Mouse (Mus musculus) large intestine, adult 2 months (tissue): ENCODE measurements around the gene Rala. TPM values are rescaled to one million over a fixed set of nuclear protein-coding genes. Genes with fewer than 3 reads are reported as not detected.

Experiments
- DNase-seq: peaks from one replicate; pipeline ENCODE4 v3.0.0-alpha.2; 2012; ENCODE audit warnings: low read depth, low spot score
- WGBS: fragments of 180-500 bp; shearing (Covaris S2); methylation state at CpG from one replicate; pipeline ENCODE4 v1.1.7; 2018; 5-methylcytosine and 5-hydroxymethylcytosine counted together
- polyA plus RNA-seq: library from polyadenylated mRNA; depleted of rRNA; stranded (reverse); fragments of >200 nt; gene quantifications from 2 replicates; pipeline ENCODE4 v1.2.3, GENCODE M21; 2012

Rala gene
- polyA plus RNA-seq, 1 experiment, result 19.9 TPM

DNA sequence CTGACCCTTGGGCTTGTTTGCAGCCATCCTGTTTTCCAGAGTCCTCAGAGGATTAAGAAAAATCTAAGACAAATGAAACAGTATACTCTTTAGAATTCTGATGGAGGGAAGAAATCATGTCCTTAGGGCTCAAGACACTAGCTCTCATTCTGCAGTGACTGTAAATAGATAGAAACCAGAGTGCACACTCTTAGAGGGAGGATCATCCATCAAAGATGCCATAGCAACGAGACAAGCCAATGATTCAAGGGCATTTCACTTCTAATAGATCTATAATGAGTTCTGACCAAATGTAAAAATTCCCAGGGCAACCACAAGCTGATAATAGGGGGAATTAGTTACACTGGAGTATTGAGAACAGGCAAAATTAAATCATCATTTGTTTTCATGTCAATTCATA is 47.0 kb downstream of the Rala start:
- no peak for DNase-seq
- 78% methylated on average over 1 of the region's 1 CpGs for WGBS

DNA sequence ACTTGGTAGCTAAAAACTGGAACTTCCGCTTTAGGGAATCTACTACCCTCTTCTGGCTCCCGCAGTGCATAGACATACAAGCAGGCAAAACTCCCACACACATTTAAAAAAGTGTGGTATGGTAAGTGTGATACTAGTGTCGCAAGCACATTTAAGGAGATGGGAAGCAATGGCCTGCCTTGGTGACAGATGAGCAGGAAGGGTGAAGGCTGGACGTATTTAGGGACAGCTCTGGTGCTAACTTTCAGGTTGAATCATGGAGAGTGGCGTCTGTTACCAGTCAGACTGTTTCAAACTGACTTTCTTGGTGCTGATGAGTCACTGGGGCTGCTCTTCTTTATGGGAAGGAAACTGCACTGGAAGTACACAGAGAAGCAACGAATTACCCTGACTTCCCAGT is 52.5 kb downstream of the Rala start:
- DNase-seq, result no peak
- 91% methylated on average over 6 of the region's 6 CpGs for WGBS

DNA sequence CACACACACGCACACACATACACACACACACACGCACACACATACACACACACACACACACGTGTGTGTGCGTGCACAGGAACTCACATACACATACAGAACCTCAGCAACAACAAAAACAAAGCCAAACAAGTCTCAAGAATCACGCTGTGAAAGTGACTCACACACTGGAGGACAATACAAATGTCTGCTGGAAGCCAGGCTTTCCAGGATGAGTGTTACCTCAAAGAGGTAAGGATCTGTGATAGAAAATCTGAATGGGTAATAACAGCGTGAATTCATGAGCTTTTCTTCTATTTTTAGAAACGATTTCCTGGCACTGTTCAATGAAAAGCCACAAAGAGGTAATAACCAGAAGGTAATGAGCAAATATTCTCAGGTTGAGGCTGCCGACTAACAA is 59.8 kb downstream of the Rala start:
- DNase-seq, result no peak
- WGBS, result 72% methylated on average over 8 of the region's 8 CpGs

DNA sequence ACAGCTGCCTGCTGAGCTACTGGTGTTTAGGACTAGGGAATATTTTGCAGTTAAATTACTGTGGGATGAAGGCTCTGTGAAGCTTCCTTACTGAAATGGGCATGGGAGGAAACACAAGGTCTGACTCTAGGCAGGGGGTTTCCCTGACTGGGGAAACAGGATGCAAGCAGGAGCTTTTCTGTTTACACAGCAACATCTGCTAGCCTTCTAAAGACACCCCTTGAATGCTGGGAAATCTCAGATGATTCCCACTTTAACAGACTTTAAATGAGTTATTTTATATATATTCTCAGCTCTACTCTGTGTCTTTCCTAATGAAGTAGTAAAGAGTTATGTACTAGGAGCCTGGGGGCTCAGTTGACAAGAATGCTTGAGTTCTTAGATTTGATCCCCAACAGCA is 65.0 kb downstream of the Rala start:
- DNase-seq, result no peak

DNA sequence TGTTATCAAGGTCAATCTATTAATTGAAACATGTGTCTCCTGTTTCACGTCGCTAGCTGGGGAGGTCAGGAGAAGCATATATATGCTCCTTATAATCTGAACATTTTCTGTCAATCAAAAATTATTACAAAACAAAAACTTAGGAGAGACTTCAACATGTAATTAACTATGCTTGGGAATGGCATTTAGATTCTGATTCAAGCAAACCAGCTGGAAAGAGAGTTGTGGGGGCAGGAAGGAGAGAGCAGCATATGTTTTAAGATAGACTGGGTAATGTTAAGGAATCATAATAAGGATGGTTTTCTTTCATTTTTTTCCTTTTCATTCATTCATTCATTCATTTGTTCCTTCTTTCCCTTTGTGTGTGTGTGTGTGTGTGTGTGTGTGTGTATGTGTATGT is 77.3 kb downstream of the Rala start:
- DNase-seq, result no peak
- WGBS, result 90% methylated on average over 2 of the region's 2 CpGs

DNA sequence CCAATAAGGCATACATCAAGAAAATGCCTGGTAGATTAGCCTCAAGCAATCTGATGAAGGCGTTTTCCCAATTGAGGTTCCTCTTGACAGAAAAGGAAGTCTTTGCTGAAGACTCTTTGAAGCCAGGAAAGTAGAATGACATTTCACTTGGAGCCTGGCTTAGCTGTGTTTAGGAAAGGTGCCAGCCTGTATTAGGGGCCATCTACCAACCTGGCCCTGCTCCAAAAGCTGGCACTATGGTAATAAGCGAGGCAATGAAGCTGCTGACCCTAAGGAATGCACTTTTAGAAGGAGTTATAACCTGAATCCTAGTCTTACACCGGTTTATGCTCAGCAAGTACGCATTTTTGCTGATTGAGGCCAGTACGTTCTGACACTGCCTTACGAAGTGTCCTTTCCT is 83.5 kb downstream of the Rala start:
- 81% methylated on average over 6 of the region's 6 CpGs for WGBS
- no peak for DNase-seq

DNA sequence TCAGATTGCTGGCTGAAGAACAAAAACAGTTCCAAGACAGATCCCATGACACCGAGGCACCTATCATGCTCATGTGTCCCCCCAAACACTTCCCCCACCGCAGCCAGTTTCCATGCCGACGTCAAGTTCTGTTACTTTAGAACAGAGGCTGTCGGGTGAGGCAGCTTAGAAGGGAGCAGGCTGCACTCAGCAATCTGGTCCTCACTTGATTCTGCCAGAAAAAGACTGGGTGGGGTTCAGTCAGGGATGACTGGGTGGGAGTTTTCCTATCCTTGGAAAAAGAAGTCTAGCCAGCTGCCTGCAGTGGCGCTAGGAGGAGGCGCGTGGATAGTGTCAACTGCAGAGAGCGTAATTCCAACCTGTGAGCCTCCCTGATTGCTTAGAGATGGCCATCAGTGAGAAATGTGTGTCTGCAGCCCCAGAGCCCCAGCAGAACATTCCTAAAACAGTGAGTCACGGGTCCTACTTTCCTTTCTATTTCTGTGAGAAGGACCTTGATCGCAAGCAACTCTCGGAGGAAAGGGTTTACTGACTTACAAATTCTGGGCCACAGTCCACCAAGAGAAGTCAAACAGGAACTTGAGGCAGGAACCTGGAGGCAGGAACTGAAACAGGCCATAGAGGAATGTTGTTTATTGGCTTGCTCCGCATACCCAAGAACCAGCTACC is 84.5 kb downstream of the Rala start:
- no peak for DNase-seq
- WGBS, result 73% methylated on average over 13 of the region's 13 CpGs

DNA sequence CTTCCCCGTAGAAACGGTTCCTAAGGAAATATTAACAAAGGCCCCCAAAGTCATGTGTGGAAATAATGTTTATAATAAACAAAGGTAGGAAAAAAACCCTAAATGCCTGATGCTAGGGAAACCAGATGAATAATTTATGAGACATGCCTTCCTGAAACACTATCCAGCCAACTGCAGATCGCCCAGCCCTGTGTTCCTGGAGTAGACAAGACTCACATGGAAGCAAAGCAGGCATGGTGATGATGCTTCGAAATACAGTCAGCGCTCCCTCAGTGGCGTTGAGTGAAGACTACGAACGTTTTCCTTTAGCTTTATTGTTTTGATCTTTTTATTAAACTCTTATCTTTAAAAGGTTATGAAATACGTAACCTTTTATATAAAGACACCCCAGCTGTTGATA is 87.0 kb downstream of the Rala start:
- no peak for DNase-seq
- WGBS, result 76% methylated on average over 9 of the region's 9 CpGs

DNA sequence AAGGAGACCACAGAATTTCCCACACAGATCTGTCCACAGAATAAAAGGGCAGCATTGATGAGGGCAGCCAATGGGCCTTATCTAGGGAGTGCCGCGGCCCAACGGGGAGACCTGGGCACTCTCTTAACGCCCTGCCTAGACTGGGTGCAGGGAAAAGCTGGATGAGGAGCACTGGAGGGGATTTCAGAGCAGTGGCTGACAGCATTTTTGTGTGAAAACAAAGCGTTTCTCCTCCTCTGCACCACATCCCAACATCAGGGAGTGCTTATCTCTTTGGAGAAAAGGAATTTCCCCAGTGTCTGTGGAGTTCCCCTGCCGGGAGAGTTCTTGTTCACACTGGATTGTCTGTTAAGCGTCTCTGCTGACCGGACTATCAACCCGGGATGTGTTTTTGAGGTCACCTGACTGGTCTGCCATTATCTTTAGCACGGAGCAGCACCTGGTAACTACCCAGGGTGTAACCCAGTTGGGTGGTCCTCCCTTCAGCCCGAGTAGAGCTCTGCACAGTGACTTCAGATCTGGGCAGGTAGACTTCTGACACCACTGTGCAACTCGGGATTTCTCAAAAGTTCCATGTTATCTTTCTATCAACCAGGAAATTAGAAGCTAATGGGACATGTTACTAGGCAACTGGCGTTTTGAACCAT is 88.4 kb downstream of the Rala start:
- WGBS, result 15% methylated on average over 13 of the region's 13 CpGs
- DNase-seq, result no peak

DNA sequence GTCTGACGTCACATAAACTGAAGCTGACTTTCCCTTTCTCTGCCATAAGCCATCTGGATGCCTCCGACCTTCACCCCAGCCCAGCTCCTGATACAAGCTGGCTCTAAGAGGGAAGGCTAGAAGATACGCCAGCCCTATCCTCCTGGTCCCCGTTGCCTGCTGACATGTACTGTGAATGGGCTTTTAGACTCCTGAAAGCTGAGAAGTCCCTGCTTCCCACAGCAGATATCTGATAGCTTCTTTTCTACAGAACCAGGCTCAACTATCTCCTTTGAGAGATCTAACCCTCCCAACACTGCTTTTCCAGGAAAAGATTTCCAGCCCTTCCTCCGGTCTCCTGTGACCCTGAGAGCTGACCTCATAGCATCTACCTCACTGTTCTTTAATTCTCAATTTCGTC is 89.3 kb downstream of the Rala start:
- 63% methylated on average over 6 of the region's 6 CpGs for WGBS
- no peak for DNase-seq

DNA sequence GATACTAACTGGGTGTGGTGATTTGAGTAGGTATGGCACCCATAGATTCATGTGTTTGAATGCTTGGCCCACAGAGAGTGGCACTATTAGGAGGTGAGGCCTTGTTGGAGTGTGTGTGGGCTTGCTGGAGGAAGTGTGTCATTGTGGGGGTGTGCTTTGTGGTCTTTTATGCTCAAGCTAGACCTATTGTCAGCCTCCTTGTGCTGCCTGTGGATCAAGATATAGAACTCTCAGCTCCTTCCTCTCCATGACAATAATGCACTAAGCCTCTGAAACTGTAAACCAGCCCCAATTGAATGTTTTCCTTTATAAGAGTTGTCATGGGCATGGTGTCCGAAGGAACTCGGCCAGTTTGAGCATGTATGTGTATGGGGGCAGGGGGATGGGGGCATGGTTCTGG is 100.7 kb downstream of the Rala start:
- no peak for DNase-seq
- WGBS, result 87% methylated on average over 2 of the region's 2 CpGs

DNA sequence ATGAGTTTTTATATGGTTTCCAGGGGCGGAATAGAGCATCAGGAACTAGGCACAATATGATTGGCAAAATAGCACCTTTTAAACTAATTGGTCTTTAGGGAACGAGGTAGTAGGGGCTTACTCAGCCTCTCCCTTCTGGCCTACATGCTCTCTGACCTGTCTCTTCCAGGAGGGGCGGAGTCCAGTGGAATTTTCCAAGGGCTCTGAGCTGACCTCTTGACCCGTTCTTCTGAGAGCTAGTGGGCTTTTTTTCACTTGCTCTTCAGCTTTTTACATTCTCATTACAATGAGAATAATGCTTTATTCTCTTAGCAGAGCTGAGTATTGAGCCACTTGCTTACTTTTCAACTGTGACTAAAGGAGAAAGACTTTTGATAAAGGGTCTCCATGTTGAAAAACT is 101.3 kb downstream of the Rala start:
- DNase-seq, result no peak
- 59% methylated on average over 4 of the region's 4 CpGs for WGBS

DNA sequence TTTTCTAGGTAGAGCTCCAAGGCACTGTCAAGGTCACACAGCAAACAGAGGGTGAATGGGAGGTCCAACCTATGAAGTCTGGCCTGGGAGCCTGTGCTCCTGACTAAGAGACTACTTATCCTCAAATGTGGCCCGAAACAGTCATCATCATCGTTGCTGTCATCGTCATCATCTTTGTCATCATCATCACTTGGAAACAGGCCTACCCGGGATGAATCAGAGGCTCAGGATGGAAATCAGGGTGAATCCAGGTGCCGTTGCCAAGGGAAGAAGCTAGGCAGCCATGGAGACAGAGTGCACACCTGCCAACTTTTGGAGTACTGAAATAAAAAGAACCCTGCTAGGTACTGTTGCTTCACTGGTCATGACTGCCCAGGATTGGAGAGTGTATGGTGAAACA is 104.9 kb downstream of the Rala start:
- 91% methylated on average over 5 of the region's 5 CpGs for WGBS
- no peak for DNase-seq

DNA sequence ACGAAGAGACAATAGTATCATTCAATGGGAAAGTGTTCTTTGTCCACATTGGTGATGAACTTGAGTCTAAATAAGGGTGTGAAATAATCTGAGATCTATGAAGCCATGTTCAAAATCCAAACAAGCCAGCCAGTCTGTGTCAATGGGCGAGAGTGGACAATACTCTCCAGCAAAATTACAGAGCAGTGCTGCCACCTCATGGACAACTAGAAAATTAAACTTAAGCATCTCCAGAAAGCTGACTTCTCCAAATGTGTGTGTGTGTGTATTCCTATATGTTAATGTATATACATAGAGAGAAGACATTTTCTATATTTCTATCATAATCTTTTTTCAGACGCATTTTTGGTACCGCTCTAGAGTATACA is 105.6 kb downstream of the Rala start:
- DNase-seq, result peak; percentile 65
- whole genome bisulfite sequencing, result 34% methylated on average over 4 of the region's 4 CpGs

DNA sequence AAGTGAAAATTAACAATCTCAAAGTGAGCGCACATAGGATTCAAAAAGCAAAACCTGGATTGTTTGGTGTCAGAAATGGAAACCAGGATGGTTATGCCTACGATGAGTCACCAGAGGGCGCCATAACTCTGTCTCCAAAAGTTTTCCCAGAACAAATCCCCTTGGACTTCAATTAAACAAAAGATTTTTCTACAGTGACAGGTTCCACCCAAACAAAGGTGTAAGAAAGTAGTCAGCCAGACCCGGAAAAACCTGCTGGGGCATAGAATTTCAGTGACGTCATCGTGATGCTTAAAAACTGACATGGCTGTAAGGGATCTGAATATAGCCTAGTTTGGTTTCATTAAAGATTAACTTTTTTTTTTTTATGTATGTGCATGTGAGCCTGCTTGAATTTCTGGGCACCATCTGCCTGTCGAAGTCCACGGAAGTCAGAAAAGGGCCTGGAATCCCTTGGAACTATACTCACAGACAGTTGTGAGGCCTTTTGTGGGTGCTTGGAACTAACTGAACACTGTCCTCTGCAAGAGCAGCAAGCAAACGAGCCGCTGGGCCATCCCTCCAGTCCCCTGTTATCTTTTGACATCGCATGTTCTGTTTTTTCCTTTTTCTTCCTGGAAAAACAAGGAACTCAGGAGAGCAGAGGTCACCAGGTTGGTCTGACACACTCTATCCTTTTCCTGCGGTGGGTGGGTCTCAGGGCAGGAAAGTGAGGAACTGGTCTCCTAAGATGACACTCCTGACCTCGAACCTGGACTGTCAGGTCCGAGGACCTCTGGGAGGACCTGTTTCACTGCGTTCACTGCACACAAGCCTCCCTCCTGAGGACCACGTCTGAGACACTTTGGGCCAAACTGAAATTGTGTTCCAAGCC is 106.2 kb downstream of the Rala start:
- 19% methylated on average over 16 of the region's 16 CpGs for WGBS
- DNase-seq, result peak; percentile 16

DNA sequence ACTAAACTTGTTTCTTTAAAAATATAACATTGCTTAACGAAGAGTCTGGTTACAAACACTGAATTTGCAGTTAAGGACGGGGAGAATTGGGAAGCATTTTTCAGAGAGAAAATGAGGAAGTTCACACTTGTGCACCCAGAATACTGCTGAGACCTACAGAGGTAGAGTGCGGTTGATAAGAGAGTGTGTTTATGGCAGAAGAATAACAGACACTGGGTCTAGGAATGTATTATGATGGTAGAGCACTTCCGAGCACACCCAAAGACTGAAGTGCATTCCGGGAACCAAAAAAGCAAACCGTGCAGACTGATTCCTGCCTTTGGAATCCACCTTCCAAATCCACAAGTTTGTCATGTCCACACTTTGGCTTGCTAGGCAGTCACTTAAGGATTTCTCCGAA is 107.2 kb downstream of the Rala start:
- DNase-seq, result no peak
- 78% methylated on average over 7 of the region's 7 CpGs for WGBS

DNA sequence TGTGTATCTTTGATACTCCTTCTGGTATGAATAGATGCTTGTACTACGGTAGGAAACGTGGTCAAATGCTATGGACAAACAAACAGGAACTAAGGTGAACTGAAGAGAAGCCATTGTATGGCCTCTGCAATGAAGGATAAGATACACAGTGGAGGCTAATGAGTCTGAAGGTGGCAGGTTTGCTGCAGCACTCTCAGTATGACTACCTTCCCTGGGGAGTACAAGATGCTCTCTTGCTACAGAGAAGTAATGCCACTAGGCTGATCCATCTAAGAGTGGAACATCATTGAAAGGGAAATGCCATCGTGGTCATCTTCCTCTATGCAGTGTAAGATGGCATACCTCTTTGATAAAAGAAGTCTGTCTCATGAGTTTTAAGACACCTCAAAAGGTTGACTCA is 111.1 kb downstream of the Rala start:
- 36% methylated on average over 3 of the region's 3 CpGs for WGBS
- DNase-seq, result no peak
